Mouse (Mus musculus) myocyte (in vitro differentiated cells): ENCODE measurements around the gene Ndc80.

ENCODE experiments used
- MAX ChIP-seq: IDR thresholded peaks from one replicate; pipeline ENCODE4 v1.6.1; 2011; ENCODE audit warnings: low read depth, mild to moderate bottlenecking, control low read depth
- POLR2A ChIP-seq: IDR thresholded peaks from one replicate; pipeline ENCODE4 v1.6.1; 2011; ENCODE audit warnings: low read depth, mild to moderate bottlenecking, control low read depth, moderate library complexity; ENCODE audit not compliant: insufficient read length
- POLR2AphosphoS2 ChIP-seq: IDR thresholded peaks from one replicate; pipeline ENCODE4 v1.6.1; 2011; ENCODE audit warnings: low read depth, control low read depth; ENCODE audit not compliant: insufficient read length
- REST ChIP-seq: IDR thresholded peaks from one replicate; pipeline ENCODE4 v1.6.1; 2011; ENCODE audit warnings: mild to moderate bottlenecking, control low read depth, moderate library complexity; ENCODE audit not compliant: insufficient read depth, insufficient read length
- TCF12 ChIP-seq: IDR thresholded peaks from one replicate; pipeline ENCODE4 v1.6.1; 2011; ENCODE audit warnings: mild to moderate bottlenecking, control low read depth; ENCODE audit not compliant: poor library complexity, insufficient read depth, severe bottlenecking

GRCm38 (mm10) chr17:71474128-71474527, 52.5 kb downstream of the Ndc80 start:
- TF ChIP-seq REST, result no peak
- no peak for TF ChIP-seq TCF12
- no peak for TF ChIP-seq MAX
- no peak for TF ChIP-seq POLR2A
- no peak for TF ChIP-seq POLR2AphosphoS2
